Mouse (Mus musculus) mouse embryonic stem cell (cell line): ENCODE measurements at regions not wholly inside any gene's neighbourhood (a gene's known extent, or its start where the extent isn't known, plus 50 kb on each side); places are given as distances from the start of the nearest gene placed in this dataset.

Source experiments
- in situ Hi-C, 2 experiments: fragments of 300-500 bp; cut with MboI; formaldehyde crosslinking; loops; 1 replicate in 1 of 2; 3 replicates in 1 of 2; pipeline ENCODE4 v1.14.3; 2019 to 2020; ENCODE audit warnings: low sequenced_read_pairs in 2 of 2, low pct_unique_long_range_greater_than_20kb in 1 of 2, mixed read lengths in 1 of 2; ENCODE audit not compliant: unreplicated experiment in 1 of 2

GRCm38 (mm10) chrX:108608446-108608845 is 56.2 kb downstream of the Gm379 start:
- in situ Hi-C loops: no loop called here

DNA sequence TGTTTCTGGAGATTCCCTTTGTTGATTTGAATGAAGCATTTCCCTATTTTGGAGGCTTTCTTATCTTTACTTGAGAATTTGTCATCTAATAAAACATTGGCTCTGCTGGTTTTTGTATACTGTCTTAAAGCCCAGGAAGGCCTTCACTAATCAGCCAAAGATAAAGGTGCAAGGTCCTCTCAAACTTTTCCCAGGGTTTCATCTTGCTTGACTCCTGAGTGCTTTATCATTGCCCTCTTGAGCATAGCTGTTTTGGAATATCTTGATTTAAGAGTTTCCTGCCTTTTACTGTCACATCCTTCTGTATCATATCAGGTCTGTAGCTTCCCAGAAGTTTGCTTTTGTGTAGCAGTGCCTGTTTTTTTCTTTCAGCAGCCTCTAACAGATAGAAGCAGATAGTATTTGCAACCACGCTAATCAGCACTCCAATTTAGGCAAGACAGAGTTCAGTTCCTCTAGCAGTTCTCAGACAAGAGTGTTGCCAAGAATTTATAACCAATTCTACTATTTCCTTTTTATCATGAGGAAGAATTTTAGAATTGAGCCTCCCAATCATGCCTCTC is 64.7 kb downstream of the Gm379 start:
- in situ Hi-C loops: no loop called here

DNA sequence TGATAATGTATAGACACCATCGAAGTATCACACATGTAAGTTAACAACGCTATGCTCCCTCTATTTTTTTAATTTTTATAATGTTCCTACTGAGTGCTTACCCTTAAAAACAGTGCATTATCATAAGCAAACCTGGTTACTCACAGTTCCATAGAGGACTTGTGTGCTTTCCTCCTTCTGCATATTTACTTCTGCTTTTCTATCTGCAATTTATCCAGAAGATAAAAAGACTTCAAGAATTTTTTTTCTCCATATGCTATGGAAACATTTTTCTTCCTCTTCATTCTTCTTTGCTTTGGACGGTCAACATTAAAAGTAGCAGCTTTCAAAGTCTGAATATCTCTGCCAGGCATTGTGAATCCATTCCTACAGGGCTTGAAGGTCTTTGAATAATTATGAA is 102.7 kb downstream of the Gm379 start:
- in situ Hi-C loops: no loop called here

DNA sequence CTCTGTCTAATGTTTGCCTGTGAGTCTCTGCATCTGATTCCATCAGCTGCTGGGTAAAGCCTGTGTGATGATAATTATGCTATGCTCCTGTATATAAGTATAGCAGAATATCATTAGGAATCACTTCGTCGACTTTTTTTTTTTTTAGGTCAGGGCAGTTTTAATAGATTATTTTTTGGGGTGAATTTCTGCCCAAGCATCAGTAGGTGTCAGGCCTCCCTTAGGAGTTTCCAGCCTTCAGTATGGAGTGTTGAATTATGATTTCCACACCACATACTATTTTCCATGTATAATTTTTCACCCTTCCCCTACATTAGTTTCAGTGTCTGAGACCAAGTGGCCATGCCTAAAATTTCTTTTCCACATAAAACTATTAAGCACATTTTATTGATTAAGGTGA is 121.5 kb downstream of the Gm379 start:
- in situ Hi-C loops: loop anchor here in 1 of 2 experiments (25.0 kb wide), 1 partner anchor 731 kb away; the partner anchor contains the start of gene 2610002M06Rik

GRCm38 (mm10) chrX:108541410-108541809 is 123.3 kb downstream of the Gm379 start:
- in situ Hi-C loops: loop anchor here in 1 of 2 experiments (25.0 kb wide), 1 partner anchor 729 kb away; the partner anchor contains the start of gene 2610002M06Rik

DNA sequence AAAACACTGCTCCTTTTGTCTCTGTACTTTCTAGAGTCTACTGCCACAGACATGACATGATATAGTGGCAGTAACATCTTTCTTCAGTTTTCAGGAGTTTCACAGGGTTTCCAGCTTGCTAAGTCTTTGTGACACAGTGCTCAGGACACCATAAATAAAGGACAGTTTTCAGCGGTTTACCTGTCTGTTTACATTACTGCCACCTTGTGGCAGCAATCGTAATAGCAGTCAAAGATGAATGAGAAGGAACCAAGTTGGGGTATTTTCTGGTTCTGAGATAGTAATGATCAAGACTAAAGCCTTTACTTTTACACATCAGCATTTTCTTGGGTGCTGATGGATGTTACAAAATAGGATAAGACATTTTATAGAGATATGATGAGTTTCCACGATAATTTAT is 127.7 kb downstream of the Gm379 start:
- in situ Hi-C loops: loop anchor here in 1 of 2 experiments (25.0 kb wide), 1 partner anchor 725 kb away; the partner anchor contains the start of gene 2610002M06Rik
